In genomic region chr17:26886047-26886749, GRCm38 (mm10) we compare ENCODE assay signal across 8 mouse cellular contexts. TPM values are rescaled to one million over a fixed set of nuclear protein-coding genes. Genes with fewer than 3 reads are reported as not detected.
A peak's percentile ranks its signal among the peaks of the same experiment; 100 is the strongest.
DNase-seq lines count a peak whose midpoint lies in the region; ATAC-seq and TF ChIP-seq lines count a peak whose summit lies in the region.

No protein-coding gene starts in this region.

- WGBS in forebrain, embryonic 12.5 days: 10% methylated on average over 30 of the region's 30 CpGs
- 7% methylated on average over 30 of the region's 30 CpGs for WGBS in large intestine, adult 2 months
- 9% methylated on average over 30 of the region's 30 CpGs for WGBS in lung, adult 2 months

- intact Hi-C loops in heart, postnatal 10 days (cut with DNase I): loop anchor here (1.0 to 5.0 kb wide), 2 partner anchors 44 to 226 kb away; no protein-coding TSS in a partner anchor

- H3K36me3 ChIP-seq in E14TG2a.4 (ENCODE audit: insufficient read depth, low read length): no peaks in the 10 kb centered on the region
- H3K36me3 ChIP-seq in forebrain, embryonic 12.5 days (replicated peaks): no peaks in the 10 kb centered on the region

- DNase-seq in c-Kit-positive CD71-positive TER-119-negative erythroid progenitor cells, embryonic 14.5 days (ENCODE audit: low read depth): peak; percentile 72
- DNase-seq in heart, postnatal 10 days: peak; percentile 91 to 93
- peak; percentile 75 for DNase-seq in large intestine, adult 2 months (ENCODE audit: low read depth, low spot score)
- peak; percentile 77 for DNase-seq in lung, adult 2 months
- DNase-seq in thymus, adult 18-20 months: peak; percentile 62 to 68

- peaks cover 58% of the 10 kb centered on the region for H3K27me3 ChIP-seq in E14TG2a.4 (ENCODE audit: insufficient read depth, low read length)
- H3K27me3 ChIP-seq in forebrain, embryonic 12.5 days: peaks cover 26% of the 10 kb centered on the region

- no peak overlapping the region for H3K27ac ChIP-seq in forebrain, embryonic 12.5 days

- H3K4me1 ChIP-seq in E14TG2a.4 (replicated peaks; ENCODE audit: low read depth, low read length): peaks cover 23% of the 10 kb centered on the region
- H3K4me1 ChIP-seq in forebrain, embryonic 12.5 days: peaks cover 16% of the 10 kb centered on the region
- H3K4me1 ChIP-seq in lung, adult 2 months (ENCODE audit: control insufficient read depth, insufficient read depth, low read length): no peaks in the 10 kb centered on the region; the same call in 1 of the 2 replicates

- peak overlapping the region; percentile 57 for H3K4me3 ChIP-seq in E14TG2a.4 (replicated peaks; ENCODE audit: low read length)
- H3K4me3 ChIP-seq in forebrain, embryonic 12.5 days (replicated peaks): peak overlapping the region; percentile 36
- H3K4me3 ChIP-seq in lung, adult 2 months (replicated peaks; ENCODE audit: extremely low read depth, low read depth, low read length): peak overlapping the region; percentile 60

- peak overlapping the region; percentile 52 for H3K4me2 ChIP-seq in forebrain, embryonic 12.5 days

- TF ChIP-seq CTCF in E14TG2a.4 (conservative IDR thresholded peaks at IDR 0.05; ENCODE audit: low read length): peak; percentile 91
- peak; percentile 80 for TF ChIP-seq CTCF in lung, adult 2 months (IDR thresholded peaks at IDR 0.05; ENCODE audit: insufficient read depth, low read length)

- ATAC-seq in forebrain, embryonic 12.5 days (ENCODE audit: low FRiP score): peak; percentile 89
- ATAC-seq in neutrophil, adult 5-6 weeks (ENCODE audit: extremely low read depth, insufficient number of reproducible peaks, low FRiP score, poor library complexity, severe bottlenecking): peak; percentile 77

- no peak overlapping the region for H3K9ac ChIP-seq in forebrain, embryonic 12.5 days

- no peak for TF ChIP-seq POLR2A in lung, adult 2 months (IDR thresholded peaks at IDR 0.05; ENCODE audit: borderline replicate concordance, extremely low read depth, low read depth, low read length)

- no peaks in the 10 kb centered on the region for H3K9me3 ChIP-seq in E14TG2a.4 (ENCODE audit: low read length)
- H3K9me3 ChIP-seq in forebrain, embryonic 12.5 days: no peaks in the 10 kb centered on the region

RNA-seq across cellular contexts. Expression of gene Kifc5b, which starts 30.7 kb away (rescaled TPM):
- polyA plus RNA-seq in forebrain, embryonic 12.5 days (2016; fragmentation: Nextera tagmentation; extraction: Ambion mirVana): 9.7 and 9.8 TPM in 2 replicates
- total RNA-seq in heart, postnatal 10 days (2021): 1 to 10 TPM; 3.9 to 4.1 TPM
- 7.3 and 8.5 TPM in 2 replicates for polyA plus RNA-seq in large intestine, adult 2 months (2012; rRNA removed)
- polyA plus RNA-seq in lung, adult 2 months (2012; rRNA removed): 1.5 and 1.8 TPM in 2 replicates
- total RNA-seq in neutrophil, adult 5-6 weeks (2017): 2.2 and 6.8 TPM in 2 replicates

RNA-seq across cellular contexts. Expression of gene Nkx2-5, which starts 41.4 kb away (rescaled TPM):
- not detected in 2 replicates for polyA plus RNA-seq in forebrain, embryonic 12.5 days (2016; fragmentation: Nextera tagmentation; extraction: Ambion mirVana)
- total RNA-seq in heart, postnatal 10 days (2021): 10 to 100 TPM; 77.5 to 93.1 TPM
- not detected in 2 replicates for polyA plus RNA-seq in large intestine, adult 2 months (2012; rRNA removed)
- 1.8 and 2.4 TPM in 2 replicates for polyA plus RNA-seq in lung, adult 2 months (2012; rRNA removed)
- not detected in 2 replicates for total RNA-seq in neutrophil, adult 5-6 weeks (2017)

RNA-seq across cellular contexts. Expression of gene Phf1, which starts 46.7 kb away (rescaled TPM):
- 8.6 and 8.8 TPM in 2 replicates for polyA plus RNA-seq in forebrain, embryonic 12.5 days (2016; fragmentation: Nextera tagmentation; extraction: Ambion mirVana)
- total RNA-seq in heart, postnatal 10 days (2021): 10 to 100 TPM; 10.1 to 12.4 TPM
- polyA plus RNA-seq in large intestine, adult 2 months (2012; rRNA removed): 36.2 and 38.6 TPM in 2 replicates
- 101 and 114 TPM in 2 replicates for polyA plus RNA-seq in lung, adult 2 months (2012; rRNA removed)
- 80.8 and 95.3 TPM in 2 replicates for total RNA-seq in neutrophil, adult 5-6 weeks (2017)

RNA-seq across cellular contexts. Expression of gene Cuta, which starts 53.2 kb away (rescaled TPM):
- polyA plus RNA-seq in forebrain, embryonic 12.5 days (2016; fragmentation: Nextera tagmentation; extraction: Ambion mirVana): 155 and 161 TPM in 2 replicates
- 100 to 1,000 TPM; 102 to 105 TPM for total RNA-seq in heart, postnatal 10 days (2021)
- 148 and 177 TPM in 2 replicates for polyA plus RNA-seq in large intestine, adult 2 months (2012; rRNA removed)
- 129 and 145 TPM in 2 replicates for polyA plus RNA-seq in lung, adult 2 months (2012; rRNA removed)
- 19.9 and 22.3 TPM in 2 replicates for total RNA-seq in neutrophil, adult 5-6 weeks (2017)

RNA-seq across cellular contexts. Expression of gene Syngap1, which starts 54.9 kb away (rescaled TPM):
- polyA plus RNA-seq in forebrain, embryonic 12.5 days (2016; fragmentation: Nextera tagmentation; extraction: Ambion mirVana): 3.9 and 4.8 TPM in 2 replicates
- total RNA-seq in heart, postnatal 10 days (2021): 10 to 100 TPM in 1 of 2 experiments, 1 to 10 TPM in 1; 9.3 to 10.8 TPM
- 4.0 and 7.5 TPM in 2 replicates for polyA plus RNA-seq in large intestine, adult 2 months (2012; rRNA removed)
- 31.3 and 32.8 TPM in 2 replicates for polyA plus RNA-seq in lung, adult 2 months (2012; rRNA removed)
- total RNA-seq in neutrophil, adult 5-6 weeks (2017): 0.86 and 0.93 TPM in 2 replicates
